ENCODE assay signal across 8 mouse cellular contexts in the genomic region with DNA sequence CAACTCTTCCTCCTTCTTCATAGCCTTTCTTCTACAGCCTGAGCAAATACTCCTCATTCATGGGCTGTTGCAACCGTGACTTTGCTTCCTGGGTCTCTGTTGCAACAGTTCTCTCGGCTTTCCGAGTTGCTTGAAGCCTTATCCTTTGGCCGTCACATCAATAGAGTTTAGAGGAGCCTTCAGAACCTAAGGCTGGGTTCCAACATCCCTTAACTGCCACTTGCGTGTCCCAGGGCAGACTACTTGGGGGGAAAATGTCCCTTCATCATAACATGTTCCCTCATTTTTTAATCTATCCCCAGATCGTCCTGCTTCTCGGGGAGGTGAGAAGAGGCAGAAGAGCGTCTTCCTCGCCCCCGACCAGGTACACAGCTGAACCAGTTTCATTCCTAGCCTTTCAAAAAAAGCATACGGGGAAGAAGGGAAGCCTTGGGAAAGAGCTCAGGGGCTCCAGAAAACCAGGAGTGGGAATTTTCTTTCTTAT. TPM values are rescaled to one million over a fixed set of nuclear protein-coding genes. Genes with fewer than 3 reads are reported as not detected.
DNase-seq lines count a peak whose midpoint lies in the region; ATAC-seq lines count a peak whose summit lies in the region.

No protein-coding gene starts in this region.

- ATAC-seq in hindbrain, embryonic 12.5 days (ENCODE audit: low FRiP score) = peak; percentile 3
- ATAC-seq in liver, embryonic 13.5 days (ENCODE audit: low read depth) = peak; percentile 13
- ATAC-seq in monocyte, adult 5-6 weeks (replicated peaks; ENCODE audit: insufficient number of reproducible peaks, low FRiP score, low TSS enrichment, poor library complexity, severe bottlenecking) = peak; percentile 49

- no peaks in the 10 kb centered on the region for H3K9me3 ChIP-seq in hindbrain, embryonic 12.5 days (replicated peaks)
- H3K9me3 ChIP-seq in liver, embryonic 13.5 days (replicated peaks) = no peaks in the 10 kb centered on the region

- H3K27me3 ChIP-seq in hindbrain, embryonic 12.5 days = no peaks in the 10 kb centered on the region
- H3K27me3 ChIP-seq in liver, embryonic 13.5 days = no peaks in the 10 kb centered on the region

- peaks cover 2% of the 10 kb centered on the region; the same call in 1 of the 2 replicates for H3K36me3 ChIP-seq in hindbrain, embryonic 12.5 days
- H3K36me3 ChIP-seq in liver, embryonic 13.5 days = 0 out of 2 replicates have a peak, but pooled peaks cover 2% of the 10 kb centered on the region

- peak overlapping the region; percentile 68 for H3K4me2 ChIP-seq in hindbrain, embryonic 12.5 days (replicated peaks)
- H3K4me2 ChIP-seq in liver, embryonic 13.5 days = peak overlapping the region; percentile 79

- DNase-seq in cerebellum, adult 11-12 months = peak; percentile 56
- no peak for DNase-seq in cerebellum, adult 8-10 months
- peak; percentile 25 for DNase-seq in ZHBTc4 (ENCODE audit: low read depth, low spot score)
- peak; percentile 88 for DNase-seq in fat pad, adult 2 months (ENCODE audit: extremely low read depth, low read depth, low spot score)
- DNase-seq in liver, embryonic 13.5 days = no peak
- peak; percentile 55 to 56 for DNase-seq in thymus, postnatal 36 days

- H3K4me1 ChIP-seq in hindbrain, embryonic 12.5 days = peaks cover 27% of the 10 kb centered on the region
- peaks cover 73% of the 10 kb centered on the region for H3K4me1 ChIP-seq in liver, embryonic 13.5 days (replicated peaks)

- peak overlapping the region; percentile 78 for H3K9ac ChIP-seq in hindbrain, embryonic 12.5 days
- H3K9ac ChIP-seq in liver, embryonic 13.5 days = peak overlapping the region; percentile 89

- WGBS in hindbrain, embryonic 12.5 days = under 1% methylated on average over 11 of the region's 11 CpGs
- WGBS in liver, embryonic 13.5 days (ENCODE audit: insufficient replicate concordance) = under 1% methylated on average over 11 of the region's 11 CpGs

- H3K4me3 ChIP-seq in hindbrain, embryonic 12.5 days = peak overlapping the region; percentile 69
- H3K4me3 ChIP-seq in liver, embryonic 13.5 days (replicated peaks) = peak overlapping the region; percentile 82

- peak overlapping the region; percentile 98 for H3K27ac ChIP-seq in hindbrain, embryonic 12.5 days
- peak overlapping the region; percentile 97 for H3K27ac ChIP-seq in liver, embryonic 13.5 days

RNA-seq across cellular contexts. Expression of gene Prune1, which starts 0.5 kb away (rescaled TPM):
- polyA plus RNA-seq in hindbrain, embryonic 12.5 days (2016; fragmentation: Nextera tagmentation; extraction: Ambion mirVana) = 37.0 and 37.9 TPM in 2 replicates
- 8.6 and 11.0 TPM in 2 replicates for polyA plus RNA-seq in liver, embryonic 13.5 days (2015; fragmentation: Nextera tagmentation; extraction: Ambion mirVana)
- 8.1 to 16.9 TPM (median 8.6 TPM) in 3 replicates for total RNA-seq in monocyte, adult 5-6 weeks (2017)

RNA-seq across cellular contexts. Expression of gene Mindy1, which starts 1.3 kb away (rescaled TPM):
- 45.7 and 51.1 TPM in 2 replicates for polyA plus RNA-seq in hindbrain, embryonic 12.5 days (2016; fragmentation: Nextera tagmentation; extraction: Ambion mirVana)
- polyA plus RNA-seq in liver, embryonic 13.5 days (2015; fragmentation: Nextera tagmentation; extraction: Ambion mirVana) = 17.0 and 18.6 TPM in 2 replicates
- 21.6 to 32.4 TPM (median 30.4 TPM) in 3 replicates for total RNA-seq in monocyte, adult 5-6 weeks (2017)

RNA-seq across cellular contexts. Expression of gene Anxa9, which starts 24.6 kb away (rescaled TPM):
- 0.87 and 1.1 TPM in 2 replicates for polyA plus RNA-seq in hindbrain, embryonic 12.5 days (2016; fragmentation: Nextera tagmentation; extraction: Ambion mirVana)
- 3.0 and 3.1 TPM in 2 replicates for polyA plus RNA-seq in liver, embryonic 13.5 days (2015; fragmentation: Nextera tagmentation; extraction: Ambion mirVana)
- total RNA-seq in monocyte, adult 5-6 weeks (2017) = 0.64 to 1.9 TPM (median 0.78 TPM) in 3 replicates

RNA-seq across cellular contexts. Expression of gene Bnipl, which starts 31.4 kb away (rescaled TPM):
- polyA plus RNA-seq in hindbrain, embryonic 12.5 days (2016; fragmentation: Nextera tagmentation; extraction: Ambion mirVana) = 1.0 and 1.1 TPM in 2 replicates
- polyA plus RNA-seq in liver, embryonic 13.5 days (2015; fragmentation: Nextera tagmentation; extraction: Ambion mirVana) = not detected in 2 replicates
- not detected in 3 replicates for total RNA-seq in monocyte, adult 5-6 weeks (2017)

RNA-seq across cellular contexts. Expression of gene Cers2, which starts 32.2 kb away (rescaled TPM):
- 115 TPM in 2 replicates for polyA plus RNA-seq in hindbrain, embryonic 12.5 days (2016; fragmentation: Nextera tagmentation; extraction: Ambion mirVana)
- polyA plus RNA-seq in liver, embryonic 13.5 days (2015; fragmentation: Nextera tagmentation; extraction: Ambion mirVana) = 113 and 125 TPM in 2 replicates
- total RNA-seq in monocyte, adult 5-6 weeks (2017) = 125 to 137 TPM (median 130 TPM) in 3 replicates

Comparison
In these comparisons a context has a peak if more than half of its experiments do, and no peak if none do; other contexts are left out.
1. DNase-seq: peak in cerebellum, adult 11-12 months (single experiment), ZHBTc4 (single experiment), fat pad, adult 2 months (single experiment) and thymus, postnatal 36 days (2 of 2); none in cerebellum, adult 8-10 months (single experiment) and liver, embryonic 13.5 days (single experiment).
2. Peak in every context shown above with its lines, with median percentiles within 50 percentile points of each other: ATAC-seq.